Mouse (Mus musculus) midbrain, embryonic 13.5 days (tissue): ENCODE measurements around the gene Vwa3a. TPM values are rescaled to one million over a fixed set of nuclear protein-coding genes. Genes with fewer than 3 reads are reported as not detected.

ENCODE experiments used
- ATAC-seq: fragments of 200-750 bp; cut with Nextera tagmentation; 2 replicates; pipeline ENCODE4 v1.8.0; 2017; ENCODE audit warnings: mild to moderate bottlenecking, moderate TSS enrichment, moderate library complexity
- H3K27ac ChIP-seq: fragments of 300-500 bp; sonication (generic); 2 replicates; pipeline ENCODE4 v1.5.1; 2015; ENCODE audit warnings: inconsistent platforms, mild to moderate bottlenecking, moderate library complexity
- H3K27me3 ChIP-seq: fragments of 300-500 bp; sonication (generic); 2 replicates; pipeline ENCODE4 v1.6.1; 2015; ENCODE audit warnings: mild to moderate bottlenecking, inconsistent platforms
- H3K36me3 ChIP-seq: fragments of 300-500 bp; sonication (generic); 2 replicates; pipeline ENCODE4 v1.6.1; 2015; ENCODE audit warnings: mild to moderate bottlenecking, inconsistent platforms
- H3K4me1 ChIP-seq: fragments of 300-500 bp; sonication (generic); replicated peaks from 2 replicates; pipeline ENCODE4 v1.6.1; 2015; ENCODE audit warnings: inconsistent platforms
- H3K4me2 ChIP-seq: fragments of 300-500 bp; sonication (generic); replicated peaks from 2 replicates; pipeline ENCODE4 v1.6.1; 2015; ENCODE audit warnings: moderate library complexity, mild to moderate bottlenecking, inconsistent platforms
- H3K4me3 ChIP-seq: fragments of 300-500 bp; sonication (generic); replicated peaks from 2 replicates; pipeline ENCODE4 v1.5.1; 2015; ENCODE audit warnings: mild to moderate bottlenecking, inconsistent platforms
- H3K9ac ChIP-seq: fragments of 300-500 bp; sonication (generic); replicated peaks from 2 replicates; pipeline ENCODE4 v1.6.1; 2015; ENCODE audit warnings: mild to moderate bottlenecking, inconsistent platforms
- H3K9me3 ChIP-seq: fragments of 300-500 bp; sonication (generic); 2 replicates; pipeline ENCODE4 v1.6.1; 2016; ENCODE audit warnings: mild to moderate bottlenecking, inconsistent platforms
- WGBS: fragments of 180-500 bp; shearing (Covaris S2); methylation state at CpG from one replicate; pipeline ENCODE4 v1.1.7; 2015; 5-methylcytosine and 5-hydroxymethylcytosine counted together
- polyA plus RNA-seq: library from polyadenylated mRNA; unstranded; fragments of >200 nt; fragmentation: Nextera tagmentation; extraction: Ambion mirVana; gene quantifications from 2 replicates; pipeline ENCODE4 v1.2.1, GENCODE M21; 2015

Gene Vwa3a
- polyA plus RNA-seq, 1 experiment from 2014 or later, result 1.2 TPM

GRCm38 (mm10) chr7:120823248-120823647 is 84.1 kb downstream of the Vwa3a start:
- H3K27me3 ChIP-seq, result 0 out of 2 replicates have a peak, but pooled peaks cover 7% of the 10 kb centered on the region
- peak; percentile 56 for ATAC-seq
- 25% methylated on average over 5 of the region's 5 CpGs for WGBS

GRCm38 (mm10) chr7:120825097-120825496 is 86.0 kb downstream of the Vwa3a start:
- 0 out of 2 replicates have a peak, but pooled peaks cover under 1% of the 10 kb centered on the region for H3K4me1 ChIP-seq
- H3K27me3 ChIP-seq, result peaks cover 25% of the 10 kb centered on the region
- no peak overlapping the region for H3K27ac ChIP-seq
- H3K4me2 ChIP-seq, result no peak overlapping the region
- H3K4me3 ChIP-seq, result no peak overlapping the region
- H3K9me3 ChIP-seq, result no peaks in the 10 kb centered on the region
- H3K9ac ChIP-seq, result no peak overlapping the region
- 55% methylated on average over 2 of the region's 2 CpGs for WGBS
- no peak for ATAC-seq
- no peaks in the 10 kb centered on the region for H3K36me3 ChIP-seq

More at GRCm38 (mm10) chr7:120823248-120823647, 84.1 kb downstream of the Vwa3a start:
- Histone ChIP-seq H3K27ac (no peak overlapping the region), H3K9ac (no peak overlapping the region), H3K4me2 (no peak overlapping the region), H3K9me3 (no peaks in the 10 kb centered on the region), H3K4me3 (no peak overlapping the region), H3K4me1 (no peaks in the 10 kb centered on the region), H3K36me3 (no peaks in the 10 kb centered on the region)

GRCm38 (mm10) chr7:120826408-120826807 is 87.3 kb downstream of the Vwa3a start:
- H3K27ac ChIP-seq, result no peak overlapping the region
- H3K4me2 ChIP-seq, result no peak overlapping the region
- H3K9ac ChIP-seq, result no peak overlapping the region
- no peaks in the 10 kb centered on the region for H3K9me3 ChIP-seq
- no peaks in the 10 kb centered on the region for H3K36me3 ChIP-seq
- WGBS, result 14% methylated on average over 3 of the region's 3 CpGs
- peaks cover 30% of the 10 kb centered on the region for H3K27me3 ChIP-seq
- peaks cover 13% of the 10 kb centered on the region for H3K4me1 ChIP-seq
- no peak overlapping the region for H3K4me3 ChIP-seq
- no peak for ATAC-seq

GRCm38 (mm10) chr7:120830431-120831381 is 91.6 kb downstream of the Vwa3a start:
- no peaks in the 10 kb centered on the region for H3K36me3 ChIP-seq
- no peak for ATAC-seq
- 2% methylated on average over 46 of the region's 46 CpGs for WGBS
- no peak overlapping the region for H3K27ac ChIP-seq
- H3K27me3 ChIP-seq, result peaks cover 46% of the 10 kb centered on the region
- H3K9ac ChIP-seq, result peak overlapping the region; percentile 69
- peaks cover 19% of the 10 kb centered on the region for H3K4me1 ChIP-seq
- no peaks in the 10 kb centered on the region for H3K9me3 ChIP-seq
- peak overlapping the region; percentile 86 for H3K4me2 ChIP-seq
- H3K4me3 ChIP-seq, result peak overlapping the region; percentile 54

- ATAC-seq, result no peak
- Histone ChIP-seq H3K4me3 (peak overlapping the region; percentile 62), H3K36me3 (no peaks in the 10 kb centered on the region), H3K9me3 (no peaks in the 10 kb centered on the region), H3K4me2 (peak overlapping the region; percentile 52), H3K27me3 (peaks cover 30% of the 10 kb centered on the region), H3K27ac (peak overlapping the region; percentile 49), H3K4me1 (peaks cover 23% of the 10 kb centered on the region), H3K9ac (0 out of 2 replicates have a peak overlapping the region, but pooled peaks have one; percentile 52)
- 50% methylated on average over 6 of the region's 6 CpGs for WGBS
These were observed 95.3 kb downstream of the Vwa3a start for GRCm38 (mm10) chr7:120834426-120834825.

- Histone ChIP-seq H3K27ac (peak overlapping the region; percentile 49), H3K9ac (peak overlapping the region; percentile 52; the same call in 1 of the 2 replicates), H3K4me1 (peaks cover 23% of the 10 kb centered on the region), H3K27me3 (peaks cover 25% of the 10 kb centered on the region), H3K4me2 (peak overlapping the region; percentile 52), H3K4me3 (peak overlapping the region; percentile 62), H3K9me3 (no peaks in the 10 kb centered on the region), H3K36me3 (no peaks in the 10 kb centered on the region)
- 12% methylated on average over 14 of the region's 14 CpGs for WGBS
- ATAC-seq, result peak; percentile 78
These were observed 95.8 kb downstream of the Vwa3a start for GRCm38 (mm10) chr7:120834863-120835372.

- peaks cover 16% of the 10 kb centered on the region for H3K4me1 ChIP-seq
- H3K9me3 ChIP-seq, result no peaks in the 10 kb centered on the region
- under 1% methylated on average over 41 of the region's 41 CpGs for whole genome bisulfite sequencing
- peaks cover 21% of the 10 kb centered on the region for H3K27me3 ChIP-seq
- H3K36me3 ChIP-seq, result no peaks in the 10 kb centered on the region
- H3K27ac ChIP-seq, result peak overlapping the region; percentile 77
- peak overlapping the region; percentile 52 for H3K4me2 ChIP-seq
- ATAC-seq, result peak; percentile 88
- H3K4me3 ChIP-seq, result peak overlapping the region; percentile 62
- H3K9ac ChIP-seq, result peak overlapping the region; percentile 67
These were observed 96.6 kb downstream of the Vwa3a start for GRCm38 (mm10) chr7:120835449-120836359.

GRCm38 (mm10) chr7:120836361-120836760 is 97.2 kb downstream of the Vwa3a start:
- ATAC-seq, result no peak
- peak overlapping the region; percentile 77; the same call in 1 of the 2 replicates for H3K27ac ChIP-seq

GRCm38 (mm10) chr7:120838436-120839160 is 99.5 kb downstream of the Vwa3a start:
- 78% methylated on average over 5 of the region's 5 CpGs for WGBS
- Histone ChIP-seq H3K36me3 (no peaks in the 10 kb centered on the region), H3K9ac (no peak overlapping the region), H3K9me3 (no peaks in the 10 kb centered on the region), H3K27me3 (peaks cover under 1% of the 10 kb centered on the region; the same call in 1 of the 2 replicates), H3K27ac (no peak overlapping the region), H3K4me3 (no peak overlapping the region), H3K4me2 (no peak overlapping the region), H3K4me1 (peaks cover 10% of the 10 kb centered on the region)
- ATAC-seq, result no peak

More at GRCm38 (mm10) chr7:120836361-120836760, 97.2 kb downstream of the Vwa3a start:
- WGBS, result 3% methylated on average over 12 of the region's 12 CpGs
- Histone ChIP-seq H3K4me1 (peaks cover 11% of the 10 kb centered on the region; the same call in 1 of the 2 replicates), H3K4me3 (peak overlapping the region; percentile 62), H3K4me2 (peak overlapping the region; percentile 52), H3K9ac (peak overlapping the region; percentile 67; the same call in 1 of the 2 replicates), H3K9me3 (no peaks in the 10 kb centered on the region), H3K27me3 (peaks cover 19% of the 10 kb centered on the region), H3K36me3 (no peaks in the 10 kb centered on the region)

GRCm38 (mm10) chr7:120839786-120840185 is 100.7 kb downstream of the Vwa3a start:
- peaks cover 4% of the 10 kb centered on the region; the same call in 1 of the 2 replicates for H3K27me3 ChIP-seq
- ATAC-seq, result no peak
- no peak overlapping the region for H3K9ac ChIP-seq
- H3K4me3 ChIP-seq, result no peak overlapping the region
- no peaks in the 10 kb centered on the region for H3K9me3 ChIP-seq
- no peak overlapping the region for H3K4me2 ChIP-seq
- H3K27ac ChIP-seq, result no peak overlapping the region
- peaks cover 17% of the 10 kb centered on the region for H3K4me1 ChIP-seq
- WGBS, result 83% methylated on average over 2 of the region's 2 CpGs
- H3K36me3 ChIP-seq, result no peaks in the 10 kb centered on the region
